Mouse (Mus musculus) embryo, embryonic 11 days (tissue): ENCODE measurements around the gene Grcc10.

ENCODE experiments used
- DNase-seq: peaks from one replicate; pipeline ENCODE4 v3.0.0-alpha.2; 2015

Gene Grcc10

DNA sequence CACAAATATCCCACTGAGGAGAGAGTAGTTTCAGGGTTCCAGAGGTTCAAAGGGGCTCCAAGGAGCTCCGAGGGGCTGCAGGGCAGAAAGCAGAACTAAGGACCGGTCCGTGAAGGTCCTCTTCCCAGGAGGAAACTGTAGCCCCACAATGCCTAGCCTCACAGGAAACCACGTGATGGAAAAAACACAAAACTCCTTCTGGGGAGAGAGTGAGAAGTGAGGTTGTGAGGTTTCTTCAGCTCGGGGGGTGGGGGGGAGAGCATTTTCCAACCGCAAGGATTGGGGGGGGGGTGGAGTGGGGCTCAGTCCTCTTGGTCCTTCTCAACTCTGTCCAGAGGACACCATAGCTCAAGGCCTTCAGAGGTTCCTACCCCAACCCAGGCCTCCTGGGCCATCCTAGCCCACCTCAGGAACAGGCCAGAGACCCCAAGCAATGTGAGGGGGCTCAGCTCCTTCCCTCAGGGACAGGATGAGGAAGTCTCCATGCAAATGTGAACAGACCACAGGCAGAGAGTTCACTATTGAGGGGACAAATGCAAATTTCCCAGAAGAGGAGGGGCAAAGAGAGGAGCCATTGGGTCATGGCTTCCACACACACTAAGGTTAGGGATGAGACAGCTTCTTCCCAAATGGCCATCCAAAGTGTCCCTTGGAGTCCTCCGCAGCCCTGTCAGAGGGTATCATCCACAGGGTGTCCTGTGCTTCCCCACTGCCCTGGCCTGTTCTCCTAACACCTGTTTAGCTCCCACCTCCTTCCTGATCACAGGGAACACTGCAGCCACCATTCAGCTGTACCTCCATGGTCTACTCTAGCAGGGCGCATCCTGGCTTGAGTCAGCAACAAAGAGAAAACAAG, 11.1 kb downstream of the Grcc10 start:
- DNase-seq, result no peak

DNA sequence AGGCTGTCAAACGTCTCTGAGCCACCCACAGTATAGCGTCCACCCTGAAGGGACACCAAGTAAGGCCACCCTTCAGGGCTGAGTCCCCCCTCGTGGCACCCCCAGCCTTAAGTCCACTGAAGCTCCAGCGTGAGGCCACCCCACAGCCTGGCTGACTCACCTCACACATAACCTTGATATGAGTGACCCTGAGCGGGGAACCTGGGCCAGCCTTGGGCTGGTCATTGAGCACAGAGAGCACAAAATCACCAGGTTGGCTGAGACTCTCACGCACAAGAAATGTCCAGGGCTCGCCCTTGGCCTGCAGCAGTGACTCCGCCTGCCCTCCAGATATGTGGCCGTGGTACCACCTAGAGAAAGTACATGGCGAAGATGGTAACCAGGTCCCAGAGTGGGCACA, 12.6 kb downstream of the Grcc10 start:
- no peak for DNase-seq

DNA sequence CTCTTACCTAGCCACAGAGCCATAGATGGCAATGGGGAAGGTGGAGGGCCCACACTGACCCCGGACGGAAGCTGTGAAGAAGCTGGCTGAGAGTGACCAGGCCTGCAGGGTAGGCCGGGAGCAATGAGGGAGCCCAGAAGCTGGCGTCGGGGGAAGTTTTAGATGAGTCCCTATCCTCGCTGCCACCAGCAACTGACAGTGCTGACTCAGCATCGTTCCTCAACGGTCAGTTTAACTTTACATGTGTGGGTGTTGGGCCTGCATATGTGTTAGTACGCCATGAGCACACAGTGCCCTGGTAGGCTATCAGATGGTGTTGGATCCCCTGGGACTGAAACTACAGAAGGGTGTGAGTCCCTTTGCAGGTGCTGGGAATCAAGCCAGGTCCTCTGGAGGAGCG, 16.7 kb downstream of the Grcc10 start:
- no peak for DNase-seq

DNA sequence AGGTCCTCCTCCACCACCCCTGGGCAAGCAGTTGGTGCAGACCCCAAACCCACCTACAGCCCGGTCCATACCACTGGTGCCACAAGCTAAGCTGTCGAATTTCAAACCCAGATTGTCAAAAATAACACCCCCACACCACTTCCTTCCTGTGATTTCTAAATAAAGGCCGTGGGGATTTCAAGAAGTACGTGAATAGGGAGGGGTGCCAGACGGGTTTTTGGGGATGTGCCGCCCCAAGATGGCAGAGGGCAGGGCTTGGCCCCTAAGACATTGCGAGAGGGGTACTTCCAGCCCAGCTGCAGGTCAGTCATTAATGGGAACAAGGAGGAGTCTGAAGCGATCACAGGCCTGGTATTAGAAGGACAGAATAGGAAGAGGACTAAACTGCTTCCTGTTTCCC, 17.6 kb downstream of the Grcc10 start:
- no peak for DNase-seq

DNA sequence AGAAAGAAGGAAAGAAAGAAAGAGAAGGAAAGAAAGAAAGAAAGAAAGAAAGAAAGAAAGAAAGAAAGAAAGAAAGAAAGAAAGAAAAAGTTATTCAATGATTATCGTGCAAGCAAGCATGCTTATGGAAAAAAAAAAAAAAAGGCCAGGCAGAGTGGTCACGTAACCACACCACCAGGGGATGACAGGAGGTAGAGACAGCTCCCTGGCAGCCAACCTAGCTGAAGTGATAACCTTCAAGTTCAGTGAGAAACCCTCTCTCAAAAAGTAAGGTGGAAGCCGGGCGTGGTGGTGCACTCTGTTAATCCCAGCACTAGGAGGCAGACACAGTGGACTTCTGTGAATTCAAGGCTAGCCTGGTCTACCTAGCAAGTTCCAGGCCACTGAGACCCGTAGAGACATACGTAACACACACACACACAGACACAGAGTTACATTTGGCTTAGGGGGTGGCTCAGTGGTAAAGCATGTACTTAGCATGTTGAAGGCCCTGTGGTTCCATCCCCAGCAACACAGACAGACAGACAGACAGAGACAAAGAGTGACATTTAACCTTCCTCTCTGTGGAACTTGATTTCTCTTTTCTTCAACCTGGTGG, 18.2 kb downstream of the Grcc10 start:
- no peak for DNase-seq

DNA sequence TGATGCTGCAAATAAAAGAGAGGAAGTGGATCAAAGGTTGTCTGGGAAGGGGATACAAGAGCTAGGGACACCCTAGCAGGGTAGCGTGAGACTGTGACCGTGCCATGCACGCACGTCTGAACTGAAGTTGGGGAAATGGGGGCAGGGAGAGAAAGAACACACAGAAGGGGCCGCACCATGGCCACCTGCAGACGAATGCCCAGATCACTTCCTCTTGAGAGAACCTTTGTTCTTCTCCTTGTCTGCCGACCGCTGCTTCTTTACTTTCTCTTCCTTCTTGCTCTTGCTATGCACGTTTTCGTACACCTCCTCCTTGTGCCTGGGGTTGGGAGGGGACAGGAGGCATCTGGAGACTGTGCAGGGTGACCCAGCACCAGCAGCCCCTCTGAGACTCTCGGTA, 20.3 kb downstream of the Grcc10 start:
- DNase-seq, result no peak

DNA sequence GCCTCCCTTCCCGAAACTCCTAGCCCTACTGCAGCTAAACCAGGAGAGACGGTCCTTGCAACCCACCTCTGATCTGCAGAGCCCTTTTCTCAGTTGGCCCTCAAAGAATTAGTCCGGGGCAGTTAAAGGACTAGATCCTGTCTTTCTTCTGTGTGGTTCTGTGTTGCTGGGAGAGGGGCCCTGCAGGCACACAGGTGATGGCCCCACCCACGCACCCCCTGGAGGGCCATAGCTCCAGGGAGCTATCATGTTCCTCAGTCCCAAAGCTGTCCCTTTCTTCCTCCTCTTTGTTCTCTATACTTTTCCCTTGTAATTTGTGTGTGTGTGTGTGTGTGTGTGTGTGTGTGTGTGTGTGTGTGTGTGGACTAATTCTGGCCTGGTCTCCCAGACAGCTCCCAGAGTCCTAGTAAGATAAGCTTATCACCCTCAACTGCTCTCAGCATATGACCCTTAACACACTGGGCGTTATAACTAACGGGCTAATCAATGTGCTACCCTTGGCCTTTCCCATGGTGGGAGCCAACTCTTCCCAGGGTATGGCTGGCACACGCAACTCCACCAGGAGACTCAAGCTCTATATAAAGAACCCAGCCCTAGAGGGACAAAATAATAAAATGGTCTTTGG, 21.7 kb downstream of the Grcc10 start:
- no peak for DNase-seq

DNA sequence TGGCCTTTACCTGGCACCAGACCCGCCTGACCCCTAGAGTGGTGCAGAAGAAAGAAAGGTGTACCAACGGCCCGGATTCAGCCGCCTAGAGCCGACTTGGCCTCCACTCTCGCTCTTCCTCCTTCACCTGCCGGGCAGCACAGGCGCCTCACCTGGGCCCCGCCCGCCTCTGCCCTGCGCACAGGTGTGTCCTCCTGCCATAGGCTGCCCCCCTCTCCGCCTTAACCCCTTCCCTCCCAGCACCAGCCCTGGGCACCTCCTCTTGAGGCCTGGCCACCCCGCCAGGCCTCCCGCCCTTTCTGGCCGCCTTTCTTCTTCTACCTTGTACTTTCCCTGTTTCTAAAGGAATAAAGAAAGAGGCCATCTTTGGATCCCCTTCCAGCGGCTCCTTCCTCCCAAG, 22.5 kb downstream of the Grcc10 start:
- no peak for DNase-seq

DNA sequence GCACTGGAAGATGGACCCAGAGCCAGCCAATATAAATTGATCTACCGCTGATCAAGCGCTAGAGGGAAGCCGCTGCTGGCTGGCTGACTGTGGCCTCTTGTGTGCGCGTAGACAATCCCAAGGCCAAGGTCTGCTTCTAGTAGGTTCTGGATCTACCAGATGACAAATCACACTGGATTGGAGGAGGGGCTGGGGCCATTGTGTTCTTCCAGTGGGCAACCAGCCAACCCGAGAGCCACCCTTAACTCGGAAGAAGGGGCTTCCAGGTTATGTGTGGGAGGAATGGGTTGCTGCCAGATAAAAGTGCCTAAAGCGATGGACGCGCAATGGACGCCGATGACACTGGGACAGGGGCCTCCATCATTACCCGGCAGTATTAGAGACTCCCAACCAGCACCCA, 23.2 kb downstream of the Grcc10 start:
- no peak for DNase-seq

DNA sequence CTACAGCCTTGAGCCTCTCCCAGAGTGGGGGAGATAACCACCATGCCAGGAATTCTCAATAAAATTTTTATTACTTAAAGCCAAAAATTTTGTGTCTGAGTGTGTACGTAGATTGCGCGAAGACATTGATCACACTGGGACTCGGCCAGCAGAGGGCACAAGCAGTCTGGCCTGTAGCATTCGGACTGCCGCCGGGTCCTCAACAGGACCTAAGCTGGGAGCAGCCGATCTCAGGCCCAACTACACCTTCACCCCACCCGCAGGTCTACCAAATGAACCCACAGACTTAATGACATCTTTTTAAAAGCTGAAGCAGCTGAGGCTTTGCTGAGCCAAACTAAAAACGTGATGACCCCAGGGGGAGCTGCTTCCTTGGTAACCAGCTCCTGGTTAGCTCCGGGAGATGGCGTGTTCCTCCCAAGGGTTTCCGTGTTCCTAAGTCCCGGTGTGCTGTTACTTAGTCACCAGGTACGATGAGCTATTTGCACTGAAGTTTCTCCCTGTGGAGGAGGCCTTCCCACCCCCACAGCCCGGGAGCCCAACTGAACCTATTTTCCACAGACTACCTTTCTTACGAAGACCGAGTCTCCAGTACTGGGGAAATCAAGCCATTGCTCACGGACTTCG, 24.2 kb downstream of the Grcc10 start:
- DNase-seq, result peak; percentile 71

DNA sequence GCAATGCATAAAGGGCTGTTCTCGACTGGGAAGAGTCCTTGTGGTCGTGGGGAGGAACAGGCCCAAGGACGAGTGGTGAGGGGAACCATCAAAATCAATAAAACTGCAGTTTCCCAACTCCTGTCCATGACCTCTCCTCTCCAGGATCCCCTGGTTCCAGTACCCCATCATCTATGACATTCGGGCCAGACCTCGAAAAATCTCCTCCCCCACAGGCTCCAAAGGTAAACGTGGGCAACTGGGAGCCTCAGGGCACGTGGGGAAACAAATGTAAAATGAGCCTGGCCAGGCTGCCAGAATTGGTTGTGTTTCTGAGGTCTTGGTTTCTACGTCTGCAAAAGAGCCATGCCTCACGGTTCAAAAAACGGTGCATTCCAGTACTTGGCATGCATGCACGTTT, 28.3 kb downstream of the Grcc10 start:
- DNase-seq, result no peak

DNA sequence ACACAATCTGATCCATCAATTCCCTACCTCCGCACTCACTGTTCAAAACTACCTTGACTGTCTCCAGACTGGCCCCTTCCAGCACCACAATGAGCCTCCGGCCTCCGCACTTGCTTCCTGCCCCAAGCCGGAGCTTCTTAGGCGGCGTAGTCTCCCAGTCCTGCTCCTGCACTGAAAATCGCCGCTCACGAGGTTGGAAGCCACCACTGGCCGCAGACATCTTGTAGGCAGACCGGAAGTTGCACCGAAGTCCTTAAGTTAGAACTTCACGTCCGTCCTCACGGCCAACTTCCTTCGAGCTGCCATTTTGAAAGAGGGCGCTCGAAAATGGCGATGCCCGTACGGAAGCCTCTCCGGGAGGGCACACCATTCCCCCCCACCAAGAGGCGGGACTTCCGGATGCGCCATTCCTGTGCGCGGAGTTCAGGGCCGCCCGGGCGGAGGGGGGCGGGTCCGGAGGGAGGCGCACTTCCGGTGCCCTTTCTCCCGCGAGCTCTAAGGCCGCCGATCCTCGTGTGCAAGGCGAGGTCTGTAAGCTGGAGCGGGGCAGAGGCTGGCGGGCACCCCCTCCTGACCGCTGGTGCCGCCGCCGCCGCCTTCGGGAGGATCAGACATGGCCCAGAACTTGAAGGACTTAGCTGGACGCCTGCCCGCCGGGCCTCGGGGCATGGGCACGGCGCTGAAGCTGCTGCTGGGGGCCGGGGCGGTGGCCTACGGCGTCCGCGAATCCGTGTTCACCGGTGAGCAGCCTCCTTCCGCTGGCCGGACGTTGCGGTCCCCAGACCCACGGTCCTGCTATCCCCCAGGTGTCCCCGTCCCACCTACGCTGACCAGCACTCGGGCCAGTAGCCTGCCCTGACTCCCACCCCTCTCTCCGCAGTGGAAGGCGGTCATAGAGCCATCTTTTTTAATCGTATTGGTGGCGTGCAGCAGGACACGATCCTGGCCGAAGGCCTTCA, 29.1 kb downstream of the Grcc10 start, which contains the start of the genes Emg1 and Phb2:
Gene Emg1 (minus strand): TSS at position 355 of the 959 bp plus-strand sequence.
Gene Phb2 (plus strand): TSS at position 513 of the 959 bp plus-strand sequence.
- DNase-seq, result peak; percentile 99

DNA sequence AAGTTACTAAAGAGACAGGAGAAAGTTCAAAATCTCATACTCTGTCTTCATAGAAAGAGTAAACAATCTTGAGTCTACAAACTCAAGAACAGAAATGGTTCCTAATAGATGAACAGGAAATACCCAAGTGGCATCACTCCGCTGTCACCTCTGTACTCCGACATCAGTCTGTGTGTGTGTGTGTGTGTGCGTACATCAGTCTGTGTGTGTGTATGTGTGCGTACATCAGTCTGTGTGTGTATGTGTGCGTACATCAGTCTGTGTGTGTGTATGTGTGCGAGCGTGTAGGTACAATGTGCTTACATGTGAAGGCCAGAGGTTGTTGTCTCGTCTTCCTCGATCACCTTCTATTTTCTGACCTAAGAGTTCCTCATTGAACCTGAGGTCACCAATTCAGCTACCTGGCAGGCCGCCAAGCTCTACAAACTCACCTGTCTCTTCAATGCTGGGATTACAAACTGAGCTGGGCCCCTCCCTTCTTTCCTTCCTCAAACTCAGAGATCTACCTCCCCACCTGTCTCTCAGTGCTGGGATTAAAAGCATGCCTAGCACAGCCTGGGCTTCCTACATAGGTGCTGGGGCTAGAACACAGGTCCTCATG, 32.8 kb downstream of the Grcc10 start:
- no peak for DNase-seq

DNA sequence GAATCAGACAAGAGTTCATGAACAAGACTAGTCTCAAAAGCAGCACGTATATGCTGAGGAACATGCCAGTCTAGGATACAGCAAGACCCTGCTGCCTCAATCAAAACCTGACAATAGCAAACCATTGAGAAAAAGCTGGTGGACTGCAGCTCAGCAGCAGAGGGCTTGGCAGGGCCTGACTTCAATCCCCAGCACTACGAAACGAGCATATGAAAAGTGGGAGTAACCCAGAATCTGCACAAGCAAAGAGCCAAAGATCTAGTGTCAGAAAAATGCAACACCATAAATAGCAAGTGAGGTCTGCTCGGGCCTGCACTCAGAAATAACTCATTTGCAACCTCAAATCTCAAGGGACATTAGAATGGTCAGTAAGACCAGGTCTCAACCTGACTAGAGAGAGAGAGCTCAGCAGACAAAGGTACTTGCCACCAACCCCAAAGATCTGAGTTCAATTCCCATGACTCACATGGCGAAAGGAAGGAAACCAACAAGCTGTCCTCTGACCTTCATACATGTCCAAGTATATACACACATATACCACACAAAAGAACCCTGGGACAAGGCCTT, 35.0 kb downstream of the Grcc10 start:
- DNase-seq, result no peak

DNA sequence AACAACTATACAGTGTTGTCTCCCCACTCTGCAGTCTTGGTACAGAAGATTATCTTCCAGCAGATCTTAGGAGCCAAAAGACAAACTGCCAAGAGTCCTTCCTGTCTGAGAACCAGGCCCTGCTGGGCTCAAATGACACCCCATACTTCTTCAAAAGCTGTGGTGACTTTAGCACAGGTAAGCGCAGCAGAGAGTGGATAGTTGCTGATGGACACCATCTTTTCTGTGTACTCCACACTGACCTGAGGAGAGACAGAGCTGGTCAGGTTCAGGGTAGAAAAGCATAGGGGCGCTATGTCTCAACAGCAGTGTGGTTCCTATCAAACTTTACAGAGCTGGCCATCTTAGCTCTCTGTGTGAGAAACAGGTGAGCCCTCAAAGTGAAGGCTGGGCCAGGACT, 36.8 kb downstream of the Grcc10 start:
- DNase-seq, result no peak

DNA sequence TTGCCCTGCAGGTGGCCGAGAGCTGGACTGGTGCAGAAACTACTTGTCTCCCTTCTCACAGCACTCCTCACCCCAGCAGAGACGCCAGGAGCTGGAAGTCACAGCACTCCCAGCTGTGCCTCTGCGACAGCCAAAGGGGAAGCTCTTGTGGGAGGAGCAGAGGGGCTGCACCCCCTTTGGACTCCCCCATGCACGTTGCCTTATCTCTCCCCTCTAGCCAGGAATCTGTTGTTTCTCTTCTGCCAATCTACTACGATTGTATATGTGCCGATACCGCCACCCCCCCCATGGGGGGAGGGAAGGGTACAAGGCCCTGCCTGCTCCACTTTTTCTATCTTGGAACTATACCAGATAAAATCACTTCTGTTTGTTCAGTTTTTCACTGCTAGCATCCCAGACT, 37.4 kb downstream of the Grcc10 start:
- DNase-seq, result no peak

DNA sequence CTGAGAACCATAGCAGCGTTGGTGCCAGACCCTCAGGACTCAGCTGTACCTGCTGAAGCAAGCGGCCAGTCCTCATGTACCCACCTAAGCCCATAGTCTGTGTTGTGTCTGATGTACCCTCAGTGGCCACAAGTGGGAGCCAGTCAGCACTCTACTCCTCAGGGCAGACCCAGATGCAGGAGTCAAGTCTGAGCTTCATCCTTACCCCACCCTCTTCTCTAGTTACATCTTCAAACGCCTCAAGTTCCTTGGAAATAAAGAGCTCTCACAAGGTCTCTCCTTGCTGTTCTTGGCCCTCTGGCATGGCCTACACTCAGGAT, 38.4 kb downstream of the Grcc10 start:
- peak; percentile 73 for DNase-seq

DNA sequence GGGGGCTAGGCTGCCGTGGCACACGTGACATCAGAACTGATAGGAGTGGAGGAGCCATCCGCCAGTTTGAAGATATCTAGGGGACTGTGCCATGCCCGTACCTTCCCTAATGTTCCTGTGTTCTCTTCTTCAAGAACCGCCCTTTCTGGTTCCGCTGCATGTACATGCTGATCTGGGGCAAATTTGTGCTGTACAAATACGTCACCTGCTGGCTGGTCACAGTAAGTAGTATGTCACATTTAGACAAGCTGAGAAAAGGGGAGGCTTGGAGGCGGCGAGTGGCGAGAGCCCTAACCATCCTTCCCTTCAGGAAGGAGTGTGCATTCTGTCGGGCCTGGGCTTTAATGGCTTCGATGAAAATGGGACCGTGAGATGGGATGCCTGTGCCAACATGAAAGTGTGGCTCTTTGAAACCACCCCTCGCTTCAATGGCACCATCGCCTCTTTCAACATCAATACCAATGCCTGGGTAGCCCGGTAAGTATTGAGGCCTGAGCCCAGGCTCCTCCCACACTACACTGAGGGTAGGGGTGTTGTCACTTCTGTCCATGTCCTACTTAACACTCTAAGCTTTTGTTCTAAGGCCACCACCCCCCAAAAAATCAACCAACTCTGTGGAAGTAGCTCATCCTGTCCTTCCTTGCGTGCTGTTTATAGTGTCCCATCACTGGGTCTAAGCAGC, 38.9 kb downstream of the Grcc10 start:
- no peak for DNase-seq

DNA sequence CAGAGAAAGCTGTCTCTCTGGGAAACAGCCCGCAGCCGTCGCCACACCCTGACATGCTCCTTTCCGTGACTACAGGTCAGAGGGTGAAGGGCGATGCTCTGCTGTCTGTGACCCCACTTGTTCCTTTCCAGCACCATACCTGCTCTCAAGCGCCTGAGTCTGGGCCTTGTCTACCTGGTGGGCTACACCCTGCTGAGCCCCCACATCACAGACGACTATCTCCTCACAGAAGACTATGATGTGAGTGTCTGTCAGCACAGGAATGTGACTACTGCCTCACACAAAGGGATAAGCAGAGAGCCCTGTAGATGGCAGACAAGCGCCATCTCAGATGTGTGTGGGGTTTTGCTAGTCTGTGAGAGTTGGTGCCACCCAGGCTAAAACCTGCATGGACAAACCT, 39.8 kb downstream of the Grcc10 start:
- no peak for DNase-seq

DNA sequence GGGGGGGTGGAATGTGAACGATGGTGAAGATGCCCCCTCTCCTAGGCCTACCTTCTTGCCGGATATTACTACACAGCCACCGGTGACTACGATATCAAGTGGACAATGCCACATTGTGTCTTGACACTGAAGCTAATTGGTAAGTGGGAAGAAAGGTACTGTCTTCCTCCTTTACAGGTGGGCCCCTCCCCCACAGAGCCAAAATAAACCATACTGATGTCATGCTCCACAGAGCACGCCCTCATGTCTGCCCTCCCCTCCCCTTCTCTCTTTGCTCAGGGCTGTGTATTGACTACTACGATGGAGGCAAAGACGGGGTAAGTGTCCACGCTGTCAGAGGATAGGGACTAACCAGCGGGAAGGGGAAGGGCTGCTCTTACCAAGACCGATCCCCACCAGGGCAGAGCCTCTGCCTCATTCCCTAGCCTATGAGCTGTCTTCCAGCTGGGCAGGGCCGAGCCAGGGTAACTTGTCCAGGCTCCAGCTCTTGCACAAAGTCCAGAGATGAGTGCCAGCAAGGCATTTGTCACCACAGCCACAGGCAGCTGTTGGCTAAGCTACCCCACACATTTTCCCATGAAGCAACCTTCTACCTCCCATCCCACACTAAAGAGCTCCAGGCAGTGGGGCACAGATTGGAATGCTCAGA, 41.1 kb downstream of the Grcc10 start:
- no peak for DNase-seq

DNA sequence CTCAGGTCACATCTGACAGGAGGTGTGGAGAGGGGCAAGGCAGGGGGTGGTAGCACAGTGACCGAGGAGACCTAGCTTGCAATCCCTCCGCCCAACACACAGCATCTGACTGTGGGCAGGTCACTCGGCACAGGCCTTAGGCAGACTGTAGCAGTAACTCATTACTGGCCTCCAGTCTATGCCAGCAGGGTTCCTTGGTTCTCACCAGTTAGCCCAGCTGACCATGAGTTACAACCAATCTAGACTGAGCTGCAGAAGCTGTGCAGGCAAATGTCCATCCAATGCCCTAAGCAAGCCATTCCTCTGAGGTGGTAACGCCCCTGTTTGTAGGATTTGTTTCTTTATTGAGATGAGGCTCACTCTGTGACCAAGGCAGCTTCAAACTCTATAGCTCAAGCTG, 41.8 kb downstream of the Grcc10 start:
- no peak for DNase-seq
